Mouse (Mus musculus) c-Kit-positive CD71-positive TER-119-positive erythroid progenitor cells, embryonic 14.5 days (primary cell): ENCODE data around the gene Gm15517.
A peak's percentile ranks its signal among the peaks of the same experiment; 100 is the strongest.
"Not testable (repeated sequence)": the region's sequence is repeated elsewhere in the genome, so short reads cannot be mapped to it uniquely, and the experiment has no call there.

Experiments used
- DNase-seq: peaks from one replicate; pipeline ENCODE4 v3.0.0-alpha.2; 2013; ENCODE audit warnings: low spot score

Gm15517 gene

DNA sequence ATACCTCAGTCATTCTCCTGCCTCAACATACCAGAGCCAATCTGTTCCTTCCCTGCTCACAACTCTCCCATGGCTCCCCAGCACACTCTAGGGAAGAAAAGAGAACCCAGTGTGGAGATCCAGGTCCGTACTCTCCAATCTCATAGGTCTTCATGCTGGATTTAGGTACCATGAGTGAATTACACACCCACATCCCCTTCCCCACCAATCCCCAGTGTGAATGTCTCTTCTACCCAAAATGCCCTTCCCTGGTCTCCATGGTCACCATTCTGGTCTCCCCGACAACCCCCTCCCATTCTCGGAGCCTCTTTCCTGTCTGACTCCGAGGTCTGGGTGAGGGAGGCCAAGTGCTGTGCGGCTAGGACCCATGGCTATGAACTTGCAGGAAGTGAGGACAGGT, at the start of gene Gm15517:
Gm15517 (plus strand) TSS at position 301 of the 400 bp plus-strand sequence.
- DNase-seq, result no peak

GRCm38 (mm10) chr7:44215645-44216044, 45.6 kb upstream of the Gm15517 start, which contains the start of gene Klk1b5:
Klk1b5 (plus strand) TSS chr7:44215945.
- DNase-seq, result no peak

DNA sequence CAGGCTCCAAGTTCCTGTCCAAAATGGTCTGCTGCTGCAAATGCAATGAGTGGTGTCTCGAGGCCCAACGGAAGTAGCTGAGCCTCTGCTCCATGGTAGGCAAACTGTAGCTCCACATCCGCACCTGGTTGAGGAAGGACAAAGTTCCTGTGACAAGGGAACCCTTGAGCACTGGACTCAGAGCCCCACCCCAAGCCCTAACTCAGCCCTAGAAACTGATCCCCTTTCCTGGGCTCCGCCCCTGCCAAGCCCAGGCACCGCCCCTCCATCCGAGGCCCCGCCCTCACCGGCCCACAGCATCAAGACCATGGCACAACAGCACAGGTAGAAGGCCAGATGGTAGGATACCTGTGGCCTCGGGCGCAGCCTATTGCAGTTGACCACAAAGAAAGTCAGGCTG, 39.6 kb upstream of the Gm15517 start:
- not testable (repeated sequence) for DNase-seq

GRCm38 (mm10) chr7:44222335-44222734, 38.9 kb upstream of the Gm15517 start:
- DNase-seq, result not testable (repeated sequence)

DNA sequence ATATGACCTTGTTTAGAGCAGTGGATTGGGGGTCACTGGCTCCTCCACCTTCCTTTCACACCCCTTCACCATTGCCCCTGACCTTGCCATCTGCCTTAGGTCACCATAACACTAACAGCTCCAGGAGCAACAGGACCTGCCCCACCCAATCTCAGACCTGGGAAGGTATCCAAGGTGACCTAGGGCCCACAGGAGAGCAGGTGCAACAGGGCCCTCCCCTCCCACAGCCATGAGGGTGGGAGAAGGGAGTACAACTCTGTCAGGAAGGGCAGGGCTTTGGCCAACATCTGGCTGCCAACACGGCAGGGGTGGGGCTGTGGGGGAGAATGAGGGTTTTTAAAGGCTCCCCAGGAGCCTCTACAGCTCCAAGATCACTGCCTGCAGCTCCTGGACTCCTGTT, 36.2 kb upstream of the Gm15517 start, which contains the start of gene Klk1:
Klk1 (plus strand) TSS at position 285 of the 400 bp plus-strand sequence.
- no peak for DNase-seq

DNA sequence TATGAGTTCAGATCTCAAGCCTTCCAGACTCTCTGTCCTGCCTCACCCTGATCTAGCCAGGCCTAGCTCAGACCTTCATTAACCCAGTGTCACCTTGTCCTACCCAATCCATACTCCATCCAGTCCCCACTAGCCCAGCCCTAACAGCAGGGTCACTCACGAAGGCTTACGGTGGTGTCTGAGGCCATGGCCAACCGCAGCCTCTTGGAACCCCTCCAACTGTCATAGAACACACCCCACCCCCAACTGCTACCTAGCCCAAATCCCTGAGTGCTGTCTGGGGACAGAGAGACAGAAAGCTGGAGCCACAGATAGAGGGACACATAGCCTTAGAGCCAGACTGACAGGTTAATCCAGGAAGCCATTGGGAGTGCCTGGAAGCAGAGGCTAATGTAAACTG, 25.3 kb upstream of the Gm15517 start, which contains the start of gene Gm36864:
Gm36864 (plus strand) TSS at position 269 of the 400 bp plus-strand sequence.
- DNase-seq, result no peak

DNA sequence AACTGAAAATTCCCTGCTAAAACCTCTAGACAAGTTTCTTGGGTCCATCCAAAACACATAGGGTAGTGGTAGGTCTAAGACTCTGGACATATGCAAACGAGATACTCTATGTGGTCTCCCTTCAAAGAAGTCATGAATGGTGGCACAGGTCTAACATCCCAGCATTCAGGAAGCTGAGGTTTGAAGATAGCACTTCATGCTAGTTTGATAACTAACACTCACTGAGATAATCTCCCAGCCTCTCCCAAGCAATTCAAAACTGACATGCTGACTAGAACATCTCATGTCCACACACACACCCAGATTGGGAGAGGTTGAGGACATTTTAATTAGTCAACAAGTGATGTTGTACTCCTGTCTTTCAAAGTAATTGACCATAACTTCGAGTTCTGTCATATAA, 21.3 kb upstream of the Gm15517 start:
- DNase-seq, result no peak

DNA sequence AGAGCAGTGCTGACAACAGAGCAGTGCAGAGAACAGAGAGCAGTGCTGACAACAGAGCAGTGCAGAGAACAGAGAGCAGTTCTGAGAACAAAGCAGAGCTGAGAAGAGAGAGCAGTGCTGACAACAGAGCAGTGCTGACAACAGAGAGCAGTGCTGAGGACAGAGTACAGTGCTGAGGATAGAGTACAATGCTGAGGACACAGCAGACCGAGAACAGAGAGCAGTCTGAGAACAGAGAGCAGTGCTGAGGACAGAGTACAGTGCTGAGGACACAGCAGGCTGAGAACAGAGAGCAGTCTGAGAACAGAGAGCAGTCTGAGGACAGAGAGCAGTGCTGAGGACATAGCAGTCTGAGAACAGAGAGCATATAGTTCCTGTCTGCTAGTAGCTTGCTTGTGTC, 20.5 kb upstream of the Gm15517 start:
- DNase-seq, result no peak

- DNase-seq, result no peak
These were observed 20.1 kb upstream of the Gm15517 start for GRCm38 (mm10) chr7:44241163-44241562.

- DNase-seq, result no peak
These were observed 17.2 kb upstream of the Gm15517 start for GRCm38 (mm10) chr7:44244080-44244479.

GRCm38 (mm10) chr7:44246055-44246983, 14.9 kb upstream of the Gm15517 start, which contains the start of the genes 1700028J19Rik and 2410002F23Rik:
1700028J19Rik (minus strand) TSS chr7:44246695.
2410002F23Rik (plus strand) TSS chr7:44246722.
- peak; percentile 84 for DNase-seq

DNA sequence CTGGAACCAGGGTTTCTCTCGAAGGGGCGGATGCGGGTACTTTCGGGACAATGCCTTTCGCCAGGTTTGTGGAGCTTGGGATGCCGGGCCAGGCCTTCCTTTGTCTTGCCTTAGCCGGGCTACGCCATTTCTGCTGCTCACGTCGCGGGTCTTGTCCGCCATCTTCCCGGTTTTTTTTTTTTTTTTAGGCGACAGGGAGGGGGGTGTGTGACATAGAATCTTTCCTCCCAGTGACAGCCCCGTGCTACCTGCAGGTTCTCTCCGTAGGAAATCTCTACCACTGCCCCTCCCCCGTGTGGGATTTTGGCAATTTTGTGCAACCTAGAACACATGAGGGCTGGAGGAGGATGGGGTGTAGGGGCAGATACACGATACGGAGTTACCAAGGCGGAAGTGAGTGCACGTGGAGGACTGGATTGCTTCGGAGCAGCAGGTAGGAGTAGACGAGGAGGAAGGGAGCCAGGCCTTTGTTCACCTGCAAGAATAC, 14.2 kb upstream of the Gm15517 start:
- peak; percentile 57 for DNase-seq

DNA sequence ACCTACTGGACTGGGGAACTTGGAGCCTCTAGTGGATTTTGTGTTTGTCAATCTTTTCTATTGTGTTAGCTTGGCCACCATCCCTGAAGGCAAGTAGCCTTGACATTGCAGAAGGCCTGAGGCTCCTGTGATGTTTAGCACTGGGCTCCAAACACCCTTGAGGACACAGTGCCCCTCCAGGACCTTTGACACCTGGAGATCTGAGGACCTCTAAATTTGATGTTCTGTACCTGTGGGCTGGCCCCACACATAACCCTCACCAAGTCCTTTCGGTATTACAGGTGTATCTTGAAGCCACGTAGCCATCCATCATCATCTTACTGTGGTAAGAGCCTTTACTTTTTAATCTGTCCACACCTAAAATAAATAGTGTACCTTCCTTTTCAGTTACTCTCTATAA, 13.3 kb upstream of the Gm15517 start:
- no peak for DNase-seq

DNA sequence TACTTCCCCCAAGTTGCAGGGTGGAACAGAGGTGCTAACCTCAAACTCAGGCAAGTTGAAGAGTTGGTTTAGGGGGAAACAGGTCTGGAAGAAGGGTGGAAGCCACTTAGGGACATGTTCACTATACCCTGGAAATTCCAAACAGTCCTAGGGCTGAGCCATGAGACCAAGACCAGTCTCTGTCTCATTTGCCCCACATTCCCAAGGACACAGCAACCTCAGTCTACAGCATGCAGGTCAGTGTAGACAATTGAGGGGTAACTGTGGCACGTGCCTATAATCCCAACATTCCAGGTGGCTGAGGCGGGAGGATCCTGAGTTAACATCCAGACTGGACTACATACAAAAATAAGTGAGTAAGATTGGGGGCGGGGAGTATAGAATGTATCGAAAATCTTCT, 12.0 kb upstream of the Gm15517 start:
- DNase-seq, result no peak

GRCm38 (mm10) chr7:44250732-44251275, 10.4 kb upstream of the Gm15517 start:
- not testable (repeated sequence) for DNase-seq

GRCm38 (mm10) chr7:44253023-44253616, 8.1 kb upstream of the Gm15517 start:
- DNase-seq, result no peak

DNA sequence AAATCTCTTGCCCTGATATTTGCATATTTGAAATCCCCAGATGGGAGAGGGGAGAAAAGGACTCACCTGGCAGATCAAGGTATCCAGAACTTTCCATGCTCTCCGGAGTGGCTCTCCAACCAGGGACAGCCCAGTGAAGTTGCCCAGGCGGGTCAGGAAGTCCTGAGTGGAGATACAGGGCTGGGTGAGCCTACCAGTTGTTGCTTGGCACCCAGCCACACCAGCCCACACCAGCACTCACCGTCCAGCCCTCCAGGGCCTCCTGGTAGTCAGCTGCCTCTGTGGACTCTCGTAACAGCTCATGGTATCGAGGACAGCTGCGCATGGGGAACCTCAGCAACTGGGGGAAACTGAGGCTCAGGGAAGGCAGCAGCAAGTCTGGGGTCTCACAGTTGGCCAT, 6.3 kb upstream of the Gm15517 start:
- DNase-seq, result no peak

DNA sequence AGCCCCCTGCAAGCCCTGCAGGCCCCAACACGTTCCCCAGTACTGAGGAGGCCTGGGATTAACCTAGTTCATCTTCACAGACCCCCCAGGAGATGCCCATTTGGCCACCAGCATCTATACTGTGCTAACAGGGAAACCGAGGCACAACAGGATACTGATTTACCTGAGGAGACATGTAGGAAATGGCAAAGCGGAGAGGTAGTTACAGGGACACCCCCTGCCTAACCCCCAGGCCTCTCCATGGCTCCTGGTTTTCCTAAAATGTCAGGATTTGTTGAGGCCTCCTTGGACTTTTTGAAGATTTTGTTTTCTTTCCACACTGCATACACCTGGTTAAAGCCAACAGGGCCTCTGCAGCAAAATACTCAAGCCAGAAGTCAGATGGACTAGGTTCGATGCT, 4.0 kb upstream of the Gm15517 start, which contains the start of gene Acp4:
Acp4 (minus strand) TSS at position 101 of the 400 bp plus-strand sequence.
- DNase-seq, result no peak

- DNase-seq, result no peak
These were observed 837 bp upstream of the Gm15517 start for GRCm38 (mm10) chr7:44260410-44260809.

DNA sequence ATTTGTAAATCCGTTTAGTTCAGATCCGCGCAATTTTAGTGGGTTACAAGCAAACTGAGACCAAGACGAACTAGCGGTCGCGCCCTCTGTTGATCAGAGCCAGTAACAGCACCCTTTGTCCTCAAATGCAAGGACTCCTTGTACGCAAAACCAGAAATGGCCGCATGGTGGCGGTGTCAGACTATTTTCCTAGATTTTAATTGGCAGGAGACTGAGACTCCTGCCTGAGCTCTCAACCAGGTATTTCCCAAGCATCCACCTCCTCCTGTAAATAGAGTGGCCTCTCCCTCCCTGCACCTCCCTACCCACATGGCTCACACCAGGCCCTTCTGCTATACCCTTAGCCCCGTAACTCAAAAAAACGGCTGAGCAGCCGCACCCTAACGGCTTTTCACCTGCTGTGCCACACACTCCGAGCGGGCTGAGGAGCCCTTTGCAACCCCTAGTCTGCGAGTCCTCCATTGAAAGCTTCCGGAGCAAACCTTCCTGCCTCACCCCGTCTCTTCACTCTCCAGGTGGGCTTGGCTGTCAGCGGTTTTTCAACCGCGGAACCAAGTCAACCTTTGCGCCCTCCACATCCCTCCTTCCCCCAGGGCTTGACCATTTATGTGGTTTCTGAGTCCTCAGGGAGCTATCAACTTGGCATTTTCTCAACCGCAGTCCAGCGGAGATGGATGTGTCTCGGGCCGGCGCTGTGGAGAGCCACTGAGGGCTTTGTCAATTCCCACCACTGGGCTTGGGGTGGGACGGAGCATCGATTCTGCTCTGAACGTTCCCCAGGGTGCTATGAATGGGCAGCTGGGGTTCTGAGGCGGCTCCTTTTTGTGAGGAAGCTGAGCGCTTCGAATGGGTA, 1.8 kb downstream of the Gm15517 start:
- DNase-seq, result peak; percentile 89

DNA sequence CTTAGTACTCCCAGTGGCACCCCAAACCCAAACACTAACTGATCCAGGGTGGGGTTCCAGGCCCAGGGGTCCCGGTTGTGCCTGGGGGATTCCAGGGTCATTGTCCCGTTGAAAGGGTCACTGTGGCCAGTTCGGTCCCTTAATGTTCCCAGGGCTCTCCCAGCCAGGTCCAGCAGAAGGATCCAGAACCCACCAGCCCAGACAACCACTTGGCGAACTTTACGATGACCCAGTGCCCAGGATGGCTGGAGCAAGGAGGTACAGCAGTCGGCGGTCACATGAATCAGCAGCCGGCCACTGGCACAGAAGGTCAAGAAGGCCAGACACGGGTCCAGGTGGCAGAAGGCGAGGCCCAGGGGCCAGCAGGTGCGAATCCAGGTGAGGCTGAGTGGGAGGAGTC, 6.9 kb downstream of the Gm15517 start:
- no peak for DNase-seq
